Mouse (Mus musculus): ENCODE data around the gene Gucy2g. TPM values are rescaled to one million over a fixed set of nuclear protein-coding genes. Genes with fewer than 3 reads are reported as not detected.

Gucy2g gene
- total and polyA plus RNA-seq, 2 experiments from 2014 or later: not detected

DNA sequence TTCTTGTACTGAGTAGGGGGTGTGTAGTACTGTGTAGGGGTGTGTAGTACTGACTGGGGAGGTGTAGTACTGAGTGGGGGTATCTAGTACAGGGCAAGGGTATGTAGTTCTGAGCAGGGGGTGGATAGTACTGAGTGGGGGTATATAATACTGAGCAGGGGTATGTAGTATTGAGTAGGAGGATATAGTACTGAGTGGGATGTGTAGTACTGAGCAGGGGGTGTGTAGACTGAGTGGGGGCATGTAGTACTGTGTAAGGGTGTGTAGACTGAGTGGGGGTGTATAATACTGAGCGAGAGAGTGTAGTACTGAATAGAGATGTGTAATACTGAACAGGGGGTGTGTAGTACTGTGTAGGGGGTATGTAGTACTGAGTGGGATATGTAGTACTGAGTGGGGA is 29.3 kb downstream of the Gucy2g start:
- no peak overlapping the region for H3K9ac ChIP-seq (replicated peaks; ENCODE audit: low read depth, low read length)
- TF ChIP-seq EP300 (IDR thresholded peaks at IDR 0.05; ENCODE audit: low read depth): no peak
- no peak for TF ChIP-seq CTCF (IDR thresholded peaks at IDR 0.05; ENCODE audit: low read depth)
- H3K4me2 ChIP-seq (ENCODE audit: low read depth, low read length): no peak overlapping the region
- no peaks in the 10 kb centered on the region for H3K9me3 ChIP-seq (replicated peaks; ENCODE audit: control insufficient read depth, low read length)
- ATAC-seq (ENCODE audit: insufficient read depth, low read depth) (no peak), DNase-seq (ENCODE audit: low spot score) (no peak)
- H3K27me3 ChIP-seq (ENCODE audit: control insufficient read depth, insufficient read depth, low read length): 0 out of 2 replicates have a peak, but pooled peaks cover 4% of the 10 kb centered on the region
- H3K4me3 ChIP-seq (ENCODE audit: low read depth, low read length): no peak overlapping the region
- H3K36me3 ChIP-seq (replicated peaks; ENCODE audit: control insufficient read depth, insufficient read depth, low read length): no peaks in the 10 kb centered on the region
- H3K4me1 ChIP-seq (ENCODE audit: control insufficient read depth, insufficient read depth): no peaks in the 10 kb centered on the region
- no peak overlapping the region for H3K27ac ChIP-seq (ENCODE audit: low read depth)
- 72% methylated on average over 1 of the region's 1 CpGs for WGBS

DNA sequence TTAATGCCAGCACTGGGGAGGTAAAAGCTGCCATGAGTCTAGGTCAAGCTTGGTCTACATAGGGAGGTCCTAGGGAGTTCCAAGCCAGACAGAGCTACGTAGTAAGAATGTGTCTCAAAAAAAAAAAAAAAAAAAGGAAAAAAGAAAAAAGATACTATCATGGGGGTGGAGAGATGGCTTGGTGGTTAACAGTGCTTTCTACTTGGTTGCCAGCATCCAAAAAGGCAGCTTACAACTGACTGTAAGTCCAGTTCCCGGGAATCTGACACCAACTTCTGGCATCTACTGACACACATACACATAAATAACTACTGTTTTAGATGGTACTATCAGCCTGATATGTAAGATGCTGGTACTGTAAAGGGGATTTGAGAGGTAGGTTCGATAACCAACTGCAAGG is 32.0 kb downstream of the Gucy2g start:
- Histone ChIP-seq H3K4me2 (ENCODE audit: low read depth, low read length) (no peak overlapping the region), H3K4me1 (ENCODE audit: control insufficient read depth, insufficient read depth) (no peaks in the 10 kb centered on the region), H3K9me3 (replicated peaks; ENCODE audit: control insufficient read depth, low read length) (no peaks in the 10 kb centered on the region), H3K27ac (ENCODE audit: low read depth) (no peak overlapping the region), H3K4me3 (ENCODE audit: low read depth, low read length) (no peak overlapping the region), H3K9ac (replicated peaks; ENCODE audit: low read depth, low read length) (no peak overlapping the region), H3K27me3 (ENCODE audit: control insufficient read depth, insufficient read depth, low read length) (0 out of 2 replicates have a peak, but pooled peaks cover 4% of the 10 kb centered on the region), H3K36me3 (replicated peaks; ENCODE audit: control insufficient read depth, insufficient read depth, low read length) (no peaks in the 10 kb centered on the region)
- ATAC-seq (ENCODE audit: insufficient read depth, low read depth) (no peak), DNase-seq (ENCODE audit: low spot score) (no peak)
- TF ChIP-seq CTCF (IDR thresholded peaks at IDR 0.05; ENCODE audit: low read depth) (no peak), EP300 (IDR thresholded peaks at IDR 0.05; ENCODE audit: low read depth) (no peak)
- 64% methylated on average over 3 of the region's 3 CpGs for WGBS

DNA sequence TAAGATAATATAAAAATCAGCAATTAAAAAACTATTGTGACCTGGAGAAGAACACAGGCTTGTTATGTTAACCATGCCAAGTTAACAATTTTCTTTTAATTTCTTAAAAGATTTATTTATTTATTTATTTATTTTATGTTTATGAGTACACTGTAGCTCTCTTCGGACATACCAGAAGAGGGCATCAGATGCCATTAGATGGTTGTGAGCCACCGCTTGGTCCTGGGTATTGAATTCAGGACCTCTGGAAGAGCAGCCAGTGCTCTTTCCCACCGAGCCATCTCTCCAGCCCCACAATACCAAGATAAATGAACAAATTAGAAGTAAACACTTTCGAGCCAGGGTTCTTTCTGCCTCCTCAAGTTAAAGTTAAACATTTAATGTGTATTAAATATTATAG is 32.4 kb downstream of the Gucy2g start:
- no peak for DNase-seq (ENCODE audit: low spot score)
- 0 out of 2 replicates have a peak, but pooled peaks cover 4% of the 10 kb centered on the region for H3K27me3 ChIP-seq (ENCODE audit: control insufficient read depth, insufficient read depth, low read length)
- no peaks in the 10 kb centered on the region for H3K4me1 ChIP-seq (ENCODE audit: control insufficient read depth, insufficient read depth)
- H3K27ac ChIP-seq (ENCODE audit: low read depth): no peak overlapping the region
- H3K9ac ChIP-seq (replicated peaks; ENCODE audit: low read depth, low read length): no peak overlapping the region
- H3K4me2 ChIP-seq (ENCODE audit: low read depth, low read length): no peak overlapping the region
- no peaks in the 10 kb centered on the region for H3K9me3 ChIP-seq (replicated peaks; ENCODE audit: control insufficient read depth, low read length)
- no peak for ATAC-seq (ENCODE audit: insufficient read depth, low read depth)
- no peak for TF ChIP-seq EP300 (IDR thresholded peaks at IDR 0.05; ENCODE audit: low read depth)
- no peak for TF ChIP-seq CTCF (IDR thresholded peaks at IDR 0.05; ENCODE audit: low read depth)
- no peak overlapping the region for H3K4me3 ChIP-seq (ENCODE audit: low read depth, low read length)
- 68% methylated on average over 4 of the region's 4 CpGs for WGBS
- H3K36me3 ChIP-seq (replicated peaks; ENCODE audit: control insufficient read depth, insufficient read depth, low read length): no peaks in the 10 kb centered on the region

DNA sequence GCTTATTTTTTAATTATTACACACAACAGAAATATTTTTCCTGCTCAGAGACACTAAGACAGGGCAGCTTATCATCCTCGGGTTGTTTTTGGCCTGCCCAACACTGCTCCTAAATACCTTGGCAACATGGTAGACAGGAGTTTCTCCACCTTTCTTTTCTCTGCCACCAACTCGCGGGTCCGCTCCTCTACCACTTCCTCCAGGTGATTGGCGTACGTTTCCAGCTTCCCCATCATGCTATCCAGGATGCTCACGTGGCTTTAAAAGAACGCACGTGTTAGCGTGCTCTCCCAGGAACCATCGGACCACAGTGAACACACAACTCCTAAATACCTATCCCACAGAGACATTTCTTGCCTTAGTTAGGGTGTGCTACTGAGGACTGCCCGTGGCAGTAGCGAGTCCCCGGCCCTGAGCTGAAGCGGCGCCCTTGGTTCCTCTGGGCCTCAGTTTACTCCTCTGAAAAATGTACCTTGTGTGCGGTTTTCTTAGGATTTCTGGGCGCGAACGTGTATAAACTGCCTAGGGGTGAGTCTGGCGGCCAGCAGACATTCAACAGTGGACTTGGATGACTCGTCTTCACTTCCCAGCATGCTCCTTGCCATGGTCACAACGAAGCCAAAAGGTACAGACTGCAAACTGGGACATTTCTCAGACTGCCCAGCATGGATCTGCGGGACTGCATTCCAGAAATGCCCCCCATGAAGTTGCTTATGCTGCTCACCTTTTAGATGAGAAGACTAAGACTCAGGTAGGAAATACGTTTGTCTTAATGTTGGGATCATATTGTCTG is 33.1 kb downstream of the Gucy2g start:
- ATAC-seq (ENCODE audit: insufficient read depth, low read depth) (no peak), DNase-seq (ENCODE audit: low spot score) (no peak)
- Histone ChIP-seq H3K9ac (replicated peaks; ENCODE audit: low read depth, low read length) (no peak overlapping the region), H3K4me2 (ENCODE audit: low read depth, low read length) (no peak overlapping the region), H3K4me3 (ENCODE audit: low read depth, low read length) (no peak overlapping the region), H3K4me1 (ENCODE audit: control insufficient read depth, insufficient read depth) (no peaks in the 10 kb centered on the region), H3K27me3 (ENCODE audit: control insufficient read depth, insufficient read depth, low read length) (0 out of 2 replicates have a peak, but pooled peaks cover 4% of the 10 kb centered on the region), H3K9me3 (replicated peaks; ENCODE audit: control insufficient read depth, low read length) (no peaks in the 10 kb centered on the region), H3K36me3 (replicated peaks; ENCODE audit: control insufficient read depth, insufficient read depth, low read length) (no peaks in the 10 kb centered on the region), H3K27ac (ENCODE audit: low read depth) (no peak overlapping the region)
- TF ChIP-seq EP300 (IDR thresholded peaks at IDR 0.05; ENCODE audit: low read depth) (no peak), CTCF (IDR thresholded peaks at IDR 0.05; ENCODE audit: low read depth) (no peak)
- WGBS: 49% methylated on average over 25 of the region's 25 CpGs

DNA sequence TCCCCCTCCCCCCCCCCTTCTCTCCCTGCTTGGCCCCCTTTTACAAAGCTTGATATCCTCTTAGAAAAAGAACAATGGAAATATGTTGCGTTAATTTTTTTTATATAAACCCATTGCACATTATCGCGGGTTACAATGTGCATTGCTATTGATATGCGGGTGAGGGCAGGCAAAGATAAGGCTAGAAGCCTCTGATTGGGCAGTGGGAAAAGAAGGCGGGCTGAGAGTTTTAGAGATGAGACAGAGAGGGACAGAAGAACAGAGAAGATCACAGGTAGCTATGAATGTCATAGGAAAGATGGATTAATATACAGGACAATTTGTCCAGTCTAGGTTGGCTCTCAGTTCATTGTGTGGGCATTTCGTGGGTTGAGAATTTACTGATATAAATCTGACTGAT is 33.8 kb downstream of the Gucy2g start:
- H3K4me1 ChIP-seq (ENCODE audit: control insufficient read depth, insufficient read depth): no peaks in the 10 kb centered on the region
- no peak overlapping the region for H3K4me2 ChIP-seq (ENCODE audit: low read depth, low read length)
- no peak for TF ChIP-seq EP300 (IDR thresholded peaks at IDR 0.05; ENCODE audit: low read depth)
- no peak for TF ChIP-seq CTCF (IDR thresholded peaks at IDR 0.05; ENCODE audit: low read depth)
- ATAC-seq (ENCODE audit: insufficient read depth, low read depth) (no peak), DNase-seq (ENCODE audit: low spot score) (no peak)
- 0 out of 2 replicates have a peak, but pooled peaks cover 4% of the 10 kb centered on the region for H3K27me3 ChIP-seq (ENCODE audit: control insufficient read depth, insufficient read depth, low read length)
- no peak overlapping the region for H3K27ac ChIP-seq (ENCODE audit: low read depth)
- WGBS: 42% methylated on average over 6 of the region's 6 CpGs
- no peaks in the 10 kb centered on the region for H3K9me3 ChIP-seq (replicated peaks; ENCODE audit: control insufficient read depth, low read length)
- no peak overlapping the region for H3K9ac ChIP-seq (replicated peaks; ENCODE audit: low read depth, low read length)
- no peak overlapping the region for H3K4me3 ChIP-seq (ENCODE audit: low read depth, low read length)
- H3K36me3 ChIP-seq (replicated peaks; ENCODE audit: control insufficient read depth, insufficient read depth, low read length): no peaks in the 10 kb centered on the region

All from heart, postnatal 0 days (tissue).